Mouse (Mus musculus) midbrain, embryonic 12.5 days (tissue): Measurements from ENCODE around the gene Tmem59l. TPM values are rescaled to one million over a fixed set of nuclear protein-coding genes. Genes with fewer than 3 reads are reported as not detected.

Experiments
- ATAC-seq: fragments of 200-750 bp; cut with Nextera tagmentation; 2 replicates; pipeline ENCODE4 v1.8.0; 2017; ENCODE audit warnings: low read depth, moderate TSS enrichment, moderate library complexity; ENCODE audit not compliant: low FRiP score
- H3K27ac ChIP-seq: fragments of 300-500 bp; sonication (generic); replicated peaks from 2 replicates; pipeline ENCODE4 v1.5.1; 2016; ENCODE audit warnings: mild to moderate bottlenecking
- H3K27me3 ChIP-seq: fragments of 300-500 bp; sonication (generic); 2 replicates; pipeline ENCODE4 v1.6.1; 2016; ENCODE audit warnings: mild to moderate bottlenecking
- H3K36me3 ChIP-seq: fragments of 300-500 bp; sonication (generic); 2 replicates; pipeline ENCODE4 v1.6.1; 2016
- H3K4me1 ChIP-seq: fragments of 300-500 bp; sonication (generic); 2 replicates; pipeline ENCODE4 v1.6.1; 2016
- H3K4me2 ChIP-seq: fragments of 300-500 bp; sonication (generic); replicated peaks from 2 replicates; pipeline ENCODE4 v1.6.1; 2016; ENCODE audit warnings: mild to moderate bottlenecking, moderate library complexity
- H3K4me3 ChIP-seq: fragments of 300-500 bp; sonication (generic); 2 replicates; pipeline ENCODE4 v1.5.1; 2016; ENCODE audit warnings: mild to moderate bottlenecking
- H3K9ac ChIP-seq: fragments of 300-500 bp; sonication (generic); replicated peaks from 2 replicates; pipeline ENCODE4 v1.6.1; 2016; ENCODE audit warnings: mild to moderate bottlenecking, moderate library complexity
- H3K9me3 ChIP-seq: fragments of 300-500 bp; sonication (generic); 2 replicates; pipeline ENCODE4 v1.6.1; 2016; ENCODE audit warnings: mild to moderate bottlenecking
- WGBS: fragments of 180-500 bp; shearing (Covaris S2); methylation state at CpG from one replicate; pipeline ENCODE4 v1.1.7; 2016; 5-methylcytosine and 5-hydroxymethylcytosine counted together
- polyA plus RNA-seq: library from polyadenylated mRNA; unstranded; fragments of >200 nt; fragmentation: Nextera tagmentation; extraction: Ambion mirVana; gene quantifications from 2 replicates; pipeline ENCODE4 v1.2.1, GENCODE M21; 2016

Gene Tmem59l
- polyA plus RNA-seq, 1 experiment from 2014 or later = 21.7 TPM

- no peak overlapping the region for H3K4me2 ChIP-seq
- H3K27ac ChIP-seq = no peak overlapping the region
- H3K9ac ChIP-seq = no peak overlapping the region
- H3K9me3 ChIP-seq = no peaks in the 10 kb centered on the region
- H3K4me1 ChIP-seq = no peaks in the 10 kb centered on the region
- no peak overlapping the region for H3K4me3 ChIP-seq
- H3K36me3 ChIP-seq = peaks cover 24% of the 10 kb centered on the region
- no peak for ATAC-seq
- WGBS = 77% methylated on average over 19 of the region's 19 CpGs
- H3K27me3 ChIP-seq = peaks cover 14% of the 10 kb centered on the region
These were observed 39.3 kb downstream of the Tmem59l start for GRCm38 (mm10) chr8:70447639-70448420.

- no peaks in the 10 kb centered on the region for H3K4me1 ChIP-seq
- H3K4me3 ChIP-seq = no peak overlapping the region
- no peaks in the 10 kb centered on the region for H3K9me3 ChIP-seq
- no peak overlapping the region for H3K9ac ChIP-seq
- ATAC-seq = no peak
- H3K36me3 ChIP-seq = peaks cover 9% of the 10 kb centered on the region; the same call in 1 of the 2 replicates
- no peak overlapping the region for H3K27ac ChIP-seq
- H3K27me3 ChIP-seq = no peaks in the 10 kb centered on the region
- 58% methylated on average over 1 of the region's 1 CpGs for WGBS
- H3K4me2 ChIP-seq = no peak overlapping the region
These were observed 41.2 kb downstream of the Tmem59l start for GRCm38 (mm10) chr8:70445988-70446387.

- no peak overlapping the region for H3K9ac ChIP-seq
- peaks cover 13% of the 10 kb centered on the region for H3K4me1 ChIP-seq
- H3K4me2 ChIP-seq = no peak overlapping the region
- no peak overlapping the region for H3K27ac ChIP-seq
- no peaks in the 10 kb centered on the region for H3K27me3 ChIP-seq
- no peaks in the 10 kb centered on the region for H3K36me3 ChIP-seq
- no peaks in the 10 kb centered on the region for H3K9me3 ChIP-seq
- 78% methylated on average over 4 of the region's 4 CpGs for WGBS
- ATAC-seq = no peak
- no peak overlapping the region for H3K4me3 ChIP-seq
These were observed 43.8 kb downstream of the Tmem59l start for GRCm38 (mm10) chr8:70443326-70443725.

- WGBS = 67% methylated on average over 3 of the region's 3 CpGs
- Histone ChIP-seq H3K27me3 (no peaks in the 10 kb centered on the region), H3K9me3 (no peaks in the 10 kb centered on the region), H3K4me2 (no peak overlapping the region), H3K27ac (no peak overlapping the region), H3K4me3 (no peak overlapping the region), H3K36me3 (no peaks in the 10 kb centered on the region), H3K9ac (no peak overlapping the region), H3K4me1 (peaks cover 21% of the 10 kb centered on the region)
- no peak for ATAC-seq
These were observed 45.6 kb downstream of the Tmem59l start for GRCm38 (mm10) chr8:70441565-70441964.

GRCm38 (mm10) chr8:70440246-70440645, 46.9 kb downstream of the Tmem59l start:
- H3K4me2 ChIP-seq = peak overlapping the region; percentile 76
- no peaks in the 10 kb centered on the region for H3K9me3 ChIP-seq
- peaks cover 21% of the 10 kb centered on the region for H3K4me1 ChIP-seq
- WGBS = 49% methylated on average over 3 of the region's 3 CpGs
- H3K4me3 ChIP-seq = peak overlapping the region; percentile 69
- no peak for ATAC-seq
- 0 out of 2 replicates have a peak overlapping the region, but pooled peaks have one; percentile 80 for H3K27ac ChIP-seq
- H3K9ac ChIP-seq = peak overlapping the region; percentile 75; the same call in 1 of the 2 replicates
- no peaks in the 10 kb centered on the region for H3K27me3 ChIP-seq
- no peaks in the 10 kb centered on the region for H3K36me3 ChIP-seq

GRCm38 (mm10) chr8:70439848-70440179, 47.3 kb downstream of the Tmem59l start:
- H3K27me3 ChIP-seq = no peaks in the 10 kb centered on the region
- H3K36me3 ChIP-seq = no peaks in the 10 kb centered on the region
- peaks cover 21% of the 10 kb centered on the region for H3K4me1 ChIP-seq
- peak overlapping the region; percentile 76 for H3K4me2 ChIP-seq
- peak overlapping the region; percentile 80; the same call in 1 of the 2 replicates for H3K27ac ChIP-seq
- H3K4me3 ChIP-seq = peak overlapping the region; percentile 69
- H3K9ac ChIP-seq = peak overlapping the region; percentile 75
- WGBS = 6% methylated on average over 7 of the region's 7 CpGs
- no peaks in the 10 kb centered on the region for H3K9me3 ChIP-seq
- ATAC-seq = no peak

GRCm38 (mm10) chr8:70439055-70439847, 47.9 kb downstream of the Tmem59l start, which contains the start of gene Crtc1:
Gene Crtc1, minus strand, starts transcription at chr8:70439579.
- Histone ChIP-seq H3K4me1 (peaks cover 21% of the 10 kb centered on the region), H3K4me3 (peak within 1 kb of the TSS; percentile 69), H3K27ac (peak within 1 kb of the TSS; percentile 80), H3K9me3 (no peaks in the 10 kb centered on the region), H3K4me2 (peak within 1 kb of the TSS; percentile 76), H3K9ac (peak within 1 kb of the TSS; percentile 75), H3K27me3 (no peaks in the 10 kb centered on the region), H3K36me3 (no peaks in the 10 kb centered on the region)
- peak; percentile 98 for ATAC-seq
- under 1% methylated on average over 65 of the region's 70 CpGs for whole genome bisulfite sequencing

GRCm38 (mm10) chr8:70438423-70438822, 48.7 kb downstream of the Tmem59l start:
- Histone ChIP-seq H3K9ac (no peak overlapping the region), H3K36me3 (no peaks in the 10 kb centered on the region), H3K4me1 (peaks cover 21% of the 10 kb centered on the region), H3K9me3 (no peaks in the 10 kb centered on the region), H3K4me2 (peak overlapping the region; percentile 76), H3K4me3 (peak overlapping the region; percentile 69; the same call in 1 of the 2 replicates), H3K27ac (no peak overlapping the region), H3K27me3 (no peaks in the 10 kb centered on the region)
- no peak for ATAC-seq
- WGBS = 90% methylated on average over 2 of the region's 2 CpGs

- no peak overlapping the region for H3K4me3 ChIP-seq
- no peaks in the 10 kb centered on the region for H3K9me3 ChIP-seq
- H3K9ac ChIP-seq = no peak overlapping the region
- no peaks in the 10 kb centered on the region for H3K27me3 ChIP-seq
- peaks cover 19% of the 10 kb centered on the region for H3K4me1 ChIP-seq
- 91% methylated on average over 5 of the region's 5 CpGs for WGBS
- H3K27ac ChIP-seq = no peak overlapping the region
- ATAC-seq = no peak
- H3K4me2 ChIP-seq = no peak overlapping the region
- H3K36me3 ChIP-seq = no peaks in the 10 kb centered on the region
These were observed 52.0 kb downstream of the Tmem59l start for GRCm38 (mm10) chr8:70435156-70435555.

Other genes starting within 250 kb of the Tmem59l start
- 99.6 and 100 TPM in 2 replicates for gene Homer3, start 204.5 kb downstream of the Tmem59l start, polyA plus RNA-seq
- 47.1 and 53.8 TPM in 2 replicates for gene Ddx49, start 184.9 kb downstream of the Tmem59l start, polyA plus RNA-seq
- gene Cope, start 184.8 kb downstream of the Tmem59l start, polyA plus RNA-seq = 222 and 235 TPM in 2 replicates
- 15.3 and 17.1 TPM in 2 replicates for gene Cers1, start 171.6 kb downstream of the Tmem59l start, polyA plus RNA-seq
- gene Gdf1, start 157.5 kb downstream of the Tmem59l start, polyA plus RNA-seq = 3.7 and 4.5 TPM in 2 replicates
- 32.8 and 38.0 TPM in 2 replicates for gene Upf1, start 134.1 kb downstream of the Tmem59l start, polyA plus RNA-seq
- 0.23 TPM in 1 of 2 replicates, not detected in the other for gene Comp, start 113.8 kb downstream of the Tmem59l start, polyA plus RNA-seq
- gene Crtc1, start 47.8 kb downstream of the Tmem59l start, polyA plus RNA-seq = 22.8 and 23.6 TPM in 2 replicates
- gene Klhl26, start 10.4 kb downstream of the Tmem59l start, polyA plus RNA-seq = 17.8 and 18.5 TPM in 2 replicates
- 0.92 and 1.6 TPM in 2 replicates for gene Crlf1, start 5.8 kb upstream of the Tmem59l start, polyA plus RNA-seq
- 130 and 134 TPM in 2 replicates for gene Rex1bd, start 19.4 kb upstream of the Tmem59l start, polyA plus RNA-seq
- 748 and 749 TPM in 2 replicates for gene Uba52, start 23.4 kb upstream of the Tmem59l start, polyA plus RNA-seq
- 326 and 332 TPM in 2 replicates for gene Fkbp8, start 40.4 kb upstream of the Tmem59l start, polyA plus RNA-seq
- 52.1 and 52.7 TPM in 2 replicates for gene Kxd1, start 40.6 kb upstream of the Tmem59l start, polyA plus RNA-seq
- gene Ell, start 52.1 kb upstream of the Tmem59l start, polyA plus RNA-seq = 18.7 and 21.6 TPM in 2 replicates
- 107 and 112 TPM in 2 replicates for gene Isyna1, start 107.0 kb upstream of the Tmem59l start, polyA plus RNA-seq
- gene Ssbp4, start 121.5 kb upstream of the Tmem59l start, polyA plus RNA-seq = 115 and 118 TPM in 2 replicates
- gene Lrrc25, start 128.8 kb upstream of the Tmem59l start, polyA plus RNA-seq = 1.0 and 1.6 TPM in 2 replicates
- 0.17 TPM in 1 of 2 replicates, not detected in the other for gene Gdf15, start 145.1 kb upstream of the Tmem59l start, polyA plus RNA-seq
- gene Pgpep1, start 173.0 kb upstream of the Tmem59l start, polyA plus RNA-seq = 82.7 and 93.7 TPM in 2 replicates
- gene Lsm4, start 185.9 kb upstream of the Tmem59l start, polyA plus RNA-seq = 255 and 263 TPM in 2 replicates
- 206 and 213 TPM in 2 replicates for gene Jund, start 211.6 kb upstream of the Tmem59l start, polyA plus RNA-seq
- 0.04 TPM in 1 of 2 replicates, not detected in the other for gene Iqcn, start 216.1 kb upstream of the Tmem59l start, polyA plus RNA-seq
- gene Gm3336, start 231.2 kb upstream of the Tmem59l start, polyA plus RNA-seq = not detected in 2 replicates
- gene Pde4c, start 236.4 kb upstream of the Tmem59l start, polyA plus RNA-seq = 0.15 and 0.39 TPM in 2 replicates